12 mouse cellular contexts compared by ENCODE assay signal in the genomic region with DNA sequence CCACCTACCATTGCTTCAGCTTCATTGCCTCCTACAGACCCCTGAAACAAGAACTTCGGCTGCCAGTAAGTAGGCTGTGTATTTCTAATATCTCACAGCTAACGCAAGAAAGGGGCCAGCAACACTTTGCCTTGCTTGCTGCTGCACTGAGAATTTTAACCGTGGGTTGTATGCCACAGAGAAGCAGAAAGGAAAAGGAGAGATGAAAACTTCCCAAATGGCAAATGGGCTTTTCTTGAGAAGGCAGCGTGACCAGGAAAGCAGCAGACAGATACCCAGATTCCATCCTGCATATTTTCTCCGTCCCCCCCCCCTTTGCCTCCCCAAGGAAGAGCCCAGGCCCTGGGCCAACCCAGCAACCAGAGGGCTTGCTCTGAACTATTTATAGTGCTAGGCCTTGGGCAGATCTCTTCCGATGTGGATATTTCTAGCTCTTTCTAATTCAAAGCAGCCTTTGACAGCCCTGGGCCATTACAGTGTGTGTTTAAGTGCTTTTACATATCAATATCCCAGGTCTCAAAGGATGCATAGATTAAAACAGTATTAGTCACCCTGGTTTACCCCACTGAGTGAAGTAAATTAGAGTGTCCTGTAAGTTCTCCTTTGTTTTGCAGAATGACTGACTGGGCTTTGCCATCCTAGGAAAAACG.
DNase-seq lines count a peak whose midpoint lies in the region; ATAC-seq lines count a peak whose summit lies in the region.
"Had no signal": no experiment of that assay in that cellular context is flagged by ENCODE, and none has a peak within 500 bp of the region (broad histone marks: within the 10 kb centered on the region; RNA-seq: fewer than 3 reads in every experiment).

No protein-coding gene starts in this region.

- DNase-seq in embryonic facial prominence, embryonic 10.5 days (ENCODE audit: low spot score) = no peak
- peak; percentile 21 for DNase-seq in kidney, adult 9 months
- DNase-seq in gastrocnemius, postnatal 10 days = no peak
- no peak for DNase-seq in T-cell, adult 2 months (ENCODE audit: low spot score)
- DNase-seq: cerebellum, postnatal 36 days had no signal

- H3K9me3 ChIP-seq in embryonic facial prominence, embryonic 12.5 days = no peaks in the 10 kb centered on the region
- H3K9me3 ChIP-seq in embryonic facial prominence, embryonic 10.5 days = no peaks in the 10 kb centered on the region
- no peaks in the 10 kb centered on the region for H3K9me3 ChIP-seq in kidney, embryonic 15.5 days (replicated peaks)
- no peaks in the 10 kb centered on the region for H3K9me3 ChIP-seq in embryonic facial prominence, embryonic 13.5 days
- no peaks in the 10 kb centered on the region for H3K9me3 ChIP-seq in midbrain, embryonic 13.5 days

- no peak overlapping the region for H3K9ac ChIP-seq in embryonic facial prominence, embryonic 12.5 days
- H3K9ac ChIP-seq in kidney, embryonic 15.5 days = no peak overlapping the region
- no peak overlapping the region for H3K9ac ChIP-seq in embryonic facial prominence, embryonic 13.5 days
- no peak overlapping the region for H3K9ac ChIP-seq in midbrain, embryonic 13.5 days (replicated peaks)

- ATAC-seq in embryonic facial prominence, embryonic 12.5 days (ENCODE audit: insufficient number of reproducible peaks, insufficient read depth, low FRiP score, low TSS enrichment) = no peak
- ATAC-seq in kidney, embryonic 15.5 days (replicated peaks; ENCODE audit: low FRiP score) = no peak
- peak; percentile 67; the same call in 1 of the 2 replicates for ATAC-seq in embryonic facial prominence, embryonic 13.5 days (ENCODE audit: insufficient number of reproducible peaks, insufficient read depth, low FRiP score, low TSS enrichment, low read depth)
- peak; percentile 76 for ATAC-seq in midbrain, embryonic 13.5 days
- ATAC-seq: CD4-positive, CD25-positive, alpha-beta regulatory T cell, adult 4 months; hindbrain, postnatal 0 days had no signal

- H3K4me1 ChIP-seq in embryonic facial prominence, embryonic 12.5 days = peaks cover 10% of the 10 kb centered on the region
- H3K4me1 ChIP-seq in embryonic facial prominence, embryonic 10.5 days = peaks cover 15% of the 10 kb centered on the region
- peaks cover 8% of the 10 kb centered on the region for H3K4me1 ChIP-seq in kidney, embryonic 15.5 days
- H3K4me1 ChIP-seq in embryonic facial prominence, embryonic 13.5 days = peaks cover 31% of the 10 kb centered on the region
- H3K4me1 ChIP-seq in midbrain, embryonic 13.5 days (replicated peaks) = peaks cover 18% of the 10 kb centered on the region

- no peak overlapping the region for H3K4me2 ChIP-seq in embryonic facial prominence, embryonic 12.5 days (replicated peaks)
- H3K4me2 ChIP-seq in kidney, embryonic 15.5 days = no peak overlapping the region
- no peak overlapping the region for H3K4me2 ChIP-seq in embryonic facial prominence, embryonic 13.5 days
- no peak overlapping the region for H3K4me2 ChIP-seq in midbrain, embryonic 13.5 days (replicated peaks)

- whole genome bisulfite sequencing in embryonic facial prominence, embryonic 12.5 days = 48% methylated on average over 7 of the region's 7 CpGs
- WGBS in embryonic facial prominence, embryonic 10.5 days = 57% methylated on average over 7 of the region's 7 CpGs
- 60% methylated on average over 7 of the region's 7 CpGs for WGBS in kidney, embryonic 15.5 days
- WGBS in embryonic facial prominence, embryonic 13.5 days = 23% methylated on average over 7 of the region's 7 CpGs
- whole genome bisulfite sequencing in midbrain, embryonic 13.5 days = 40% methylated on average over 7 of the region's 7 CpGs

- H3K36me3 ChIP-seq in embryonic facial prominence, embryonic 12.5 days = no peaks in the 10 kb centered on the region
- H3K36me3 ChIP-seq in embryonic facial prominence, embryonic 10.5 days (replicated peaks) = no peaks in the 10 kb centered on the region
- H3K36me3 ChIP-seq in kidney, embryonic 15.5 days = no peaks in the 10 kb centered on the region
- no peaks in the 10 kb centered on the region for H3K36me3 ChIP-seq in embryonic facial prominence, embryonic 13.5 days
- H3K36me3 ChIP-seq in midbrain, embryonic 13.5 days = no peaks in the 10 kb centered on the region

- H3K27me3 ChIP-seq in embryonic facial prominence, embryonic 12.5 days = no peaks in the 10 kb centered on the region
- H3K27me3 ChIP-seq in embryonic facial prominence, embryonic 10.5 days (replicated peaks; ENCODE audit: low read depth, poor library complexity, severe bottlenecking) = no peaks in the 10 kb centered on the region
- H3K27me3 ChIP-seq in kidney, embryonic 15.5 days = no peaks in the 10 kb centered on the region
- H3K27me3 ChIP-seq in embryonic facial prominence, embryonic 13.5 days = no peaks in the 10 kb centered on the region
- no peaks in the 10 kb centered on the region for H3K27me3 ChIP-seq in midbrain, embryonic 13.5 days

- H3K27ac ChIP-seq in embryonic facial prominence, embryonic 12.5 days = 0 out of 2 replicates have a peak overlapping the region, but pooled peaks have one; percentile 37
- H3K27ac ChIP-seq in embryonic facial prominence, embryonic 10.5 days (replicated peaks) = no peak overlapping the region
- H3K27ac ChIP-seq in kidney, embryonic 15.5 days = no peak overlapping the region
- H3K27ac ChIP-seq in embryonic facial prominence, embryonic 13.5 days = peak overlapping the region; percentile 78
- peak overlapping the region; percentile 39; the same call in 1 of the 2 replicates for H3K27ac ChIP-seq in midbrain, embryonic 13.5 days
- H3K27ac ChIP-seq: hindbrain, postnatal 0 days; left cerebral cortex, adult 2 months had no signal

- no peak overlapping the region for H3K4me3 ChIP-seq in embryonic facial prominence, embryonic 12.5 days
- H3K4me3 ChIP-seq in embryonic facial prominence, embryonic 10.5 days = no peak overlapping the region
- H3K4me3 ChIP-seq in kidney, embryonic 15.5 days (replicated peaks) = no peak overlapping the region
- H3K4me3 ChIP-seq in embryonic facial prominence, embryonic 13.5 days = no peak overlapping the region
- H3K4me3 ChIP-seq in midbrain, embryonic 13.5 days (replicated peaks) = no peak overlapping the region
- H3K4me3 ChIP-seq: left cerebral cortex, adult 2 months had no signal

Comparison
In these comparisons a context has a peak if more than half of its experiments do, and no peak if none do; other contexts are left out.
1. ATAC-seq: peak in embryonic facial prominence, embryonic 13.5 days (single experiment) and midbrain, embryonic 13.5 days (single experiment); none in embryonic facial prominence, embryonic 12.5 days (single experiment) and kidney, embryonic 15.5 days (single experiment).
2. H3K27ac ChIP-seq: peak in embryonic facial prominence, embryonic 12.5 days (single experiment), embryonic facial prominence, embryonic 13.5 days (single experiment) and midbrain, embryonic 13.5 days (single experiment); none in embryonic facial prominence, embryonic 10.5 days (single experiment) and kidney, embryonic 15.5 days (single experiment).